Mouse (Mus musculus) heart, embryonic 14.5 days (tissue): ENCODE results near the gene Leprot. TPM values are rescaled to one million over a fixed set of nuclear protein-coding genes. Genes with fewer than 3 reads are reported as not detected.

ENCODE experiments used
- ATAC-seq: fragments of 200-750 bp; cut with Nextera tagmentation; 2 replicates; pipeline ENCODE4 v1.8.0; 2017; ENCODE audit warnings: low read depth, moderate TSS enrichment; ENCODE audit not compliant: insufficient number of reproducible peaks, insufficient read depth, low FRiP score
- H3K27ac ChIP-seq, 2 experiments: fragments of 200-500 bp in 1 of 2; fragments of 300-500 bp in 1 of 2; sonication (generic) in 1 of 2; replicated peaks in 1 of 2; 2 replicates each; pipeline ENCODE4 v1.5.1; 2012 to 2014; ENCODE audit warnings: low read depth in 2 of 2, low read length in 2 of 2, control low read depth in 1 of 2, mild to moderate bottlenecking in 1 of 2, mixed read lengths in 1 of 2; ENCODE audit not compliant: control insufficient read depth in 1 of 2, insufficient read depth in 1 of 2
- H3K27me3 ChIP-seq: fragments of 300-500 bp; sonication (generic); 2 replicates; pipeline ENCODE4 v1.6.1; 2014; ENCODE audit warnings: mild to moderate bottlenecking, low read length, control low read depth; ENCODE audit not compliant: control insufficient read depth, insufficient read depth
- H3K36me3 ChIP-seq: fragments of 300-500 bp; sonication (generic); 2 replicates; pipeline ENCODE4 v1.6.1; 2014; ENCODE audit warnings: mild to moderate bottlenecking, control low read depth, low read length, mixed read lengths; ENCODE audit not compliant: control insufficient read depth, insufficient read depth
- H3K4me1 ChIP-seq, 2 experiments: fragments of 200-500 bp in 1 of 2; fragments of 300-500 bp in 1 of 2; sonication (generic) in 1 of 2; 2 replicates each; pipeline ENCODE4 v1.6.1; 2012 to 2014; ENCODE audit warnings: low read length in 2 of 2, control low read depth in 1 of 2, mixed read lengths in 1 of 2; ENCODE audit not compliant: control insufficient read depth in 2 of 2, insufficient read depth in 2 of 2
- H3K4me2 ChIP-seq: fragments of 300-500 bp; sonication (generic); 2 replicates; pipeline ENCODE4 v1.6.1; 2014; ENCODE audit warnings: mild to moderate bottlenecking, low read length
- H3K4me3 ChIP-seq, 2 experiments: fragments of 200-500 bp in 1 of 2; fragments of 300-500 bp in 1 of 2; sonication (generic) in 1 of 2; 2 replicates each; pipeline ENCODE4 v1.5.1; 2012 to 2014; ENCODE audit warnings: low read length in 2 of 2, mild to moderate bottlenecking in 2 of 2, control low read depth in 1 of 2, low read depth in 1 of 2, moderate library complexity in 1 of 2; ENCODE audit not compliant: control insufficient read depth in 1 of 2, insufficient read depth in 1 of 2
- H3K9ac ChIP-seq: fragments of 300-500 bp; sonication (generic); 2 replicates; pipeline ENCODE4 v1.6.1; 2014; ENCODE audit warnings: mild to moderate bottlenecking, low read length
- H3K9me3 ChIP-seq: fragments of 300-500 bp; sonication (generic); 2 replicates; pipeline ENCODE4 v1.6.1; 2016; ENCODE audit warnings: low read length, control low read depth; ENCODE audit not compliant: control insufficient read depth
- WGBS: fragments of 180-500 bp; shearing (Covaris S2); extraction: QIAGEN DNeasy Blood & Tissue Kit; methylation state at CpG from one replicate; pipeline ENCODE4 v1.1.7; 2014; 5-methylcytosine and 5-hydroxymethylcytosine counted together
- polyA plus RNA-seq: library from polyadenylated mRNA; unstranded; fragments of >200 nt; fragmentation: Nextera tagmentation; extraction: Ambion mirVana; gene quantifications from 2 replicates; pipeline ENCODE4 v1.2.1, GENCODE M21; 2014

Gene Leprot
- polyA plus RNA-seq, 1 experiment from 2014 or later: 85.3 TPM

DNA sequence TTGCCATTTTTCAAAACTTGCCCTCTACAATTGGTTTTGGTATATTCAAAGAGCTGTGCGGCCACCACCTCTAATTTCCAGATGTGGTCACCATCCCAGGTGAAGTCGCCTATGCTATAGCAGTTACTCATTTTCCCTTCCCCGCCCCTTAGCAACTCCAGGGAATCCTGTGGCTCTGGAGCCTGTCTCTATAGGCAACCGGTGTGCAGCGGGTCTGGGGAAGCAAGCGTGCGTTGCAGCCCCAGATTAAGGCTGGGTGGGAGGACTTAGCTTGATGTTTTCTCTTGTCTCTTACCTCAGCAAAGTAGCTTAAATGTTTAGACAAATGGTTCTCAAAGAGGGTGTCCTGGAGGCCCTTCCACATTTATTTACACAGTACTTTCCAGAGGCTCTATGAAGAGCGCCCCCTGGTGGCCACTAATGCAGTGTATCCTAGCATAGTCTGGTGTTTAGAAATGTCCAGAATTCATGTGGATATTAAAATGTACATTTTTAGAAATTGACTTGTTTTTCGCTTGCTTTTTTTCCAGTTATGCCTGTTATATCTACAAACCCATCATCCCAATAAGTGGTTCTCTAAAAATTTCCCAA is 16.7 kb downstream of the Leprot start:
- Histone ChIP-seq H3K27ac (no peak overlapping the region), H3K27me3 (no peaks in the 10 kb centered on the region), H3K9me3 (0 out of 2 replicates have a peak, but pooled peaks cover 8% of the 10 kb centered on the region), H3K4me2 (no peak overlapping the region), H3K4me3 (no peak overlapping the region), H3K4me1 (no peaks in the 10 kb centered on the region), H3K9ac (no peak overlapping the region), H3K36me3 (peaks cover 42% of the 10 kb centered on the region)
- ATAC-seq: no peak
- 64% methylated on average over 9 of the region's 9 CpGs for WGBS

DNA sequence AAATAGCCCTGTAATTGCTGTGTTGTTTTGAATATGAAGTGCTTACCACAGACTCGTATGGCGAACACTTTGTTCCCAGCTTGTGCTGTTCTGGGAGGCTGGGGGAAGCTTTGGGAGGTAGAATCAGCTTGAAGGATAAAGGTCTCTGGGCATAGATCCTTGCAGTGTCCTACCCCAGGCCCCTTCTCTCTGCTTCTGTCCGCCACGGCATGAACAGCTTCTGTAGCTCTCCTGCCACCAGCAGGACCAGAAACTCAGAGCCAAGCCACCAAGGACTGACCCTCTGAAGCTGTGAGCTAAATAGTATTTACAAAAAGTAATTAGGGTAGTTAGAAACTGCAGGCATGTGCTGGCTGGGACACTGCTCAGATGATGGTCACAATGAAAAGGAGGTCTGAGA is 17.2 kb downstream of the Leprot start:
- H3K27ac ChIP-seq: no peak overlapping the region
- 0 out of 2 replicates have a peak, but pooled peaks cover 8% of the 10 kb centered on the region for H3K9me3 ChIP-seq
- H3K27me3 ChIP-seq: no peaks in the 10 kb centered on the region
- ATAC-seq: no peak
- no peak overlapping the region for H3K9ac ChIP-seq
- WGBS: 90% methylated on average over 4 of the region's 4 CpGs
- no peak overlapping the region for H3K4me2 ChIP-seq
- H3K36me3 ChIP-seq: peaks cover 36% of the 10 kb centered on the region
- H3K4me3 ChIP-seq: no peak overlapping the region
- no peaks in the 10 kb centered on the region for H3K4me1 ChIP-seq

DNA sequence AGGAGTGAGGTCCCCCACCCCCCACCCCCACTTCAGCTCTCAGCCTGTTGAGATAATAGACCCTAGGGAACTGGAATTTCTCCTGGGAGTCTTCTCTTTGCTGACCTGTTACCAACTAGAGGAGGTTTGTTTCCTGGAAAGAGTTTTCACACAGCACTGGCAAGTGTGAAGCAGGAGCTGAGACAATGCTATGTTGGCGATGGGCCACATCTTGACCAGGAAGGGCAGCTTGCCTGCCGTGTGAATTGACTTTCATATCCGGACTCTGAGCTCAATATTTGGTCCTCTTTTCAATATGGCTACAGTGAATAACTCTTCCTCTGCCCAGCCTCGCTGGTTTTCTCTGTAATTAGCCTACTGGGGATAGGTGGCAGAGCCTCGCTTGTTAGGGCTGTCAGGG is 21.6 kb downstream of the Leprot start:
- Histone ChIP-seq H3K4me3 (no peak overlapping the region), H3K36me3 (no peaks in the 10 kb centered on the region), H3K4me1 (no peaks in the 10 kb centered on the region), H3K27ac (no peak overlapping the region), H3K27me3 (no peaks in the 10 kb centered on the region), H3K4me2 (no peak overlapping the region), H3K9me3 (0 out of 2 replicates have a peak, but pooled peaks cover 4% of the 10 kb centered on the region), H3K9ac (no peak overlapping the region)
- WGBS: 51% methylated on average over 5 of the region's 5 CpGs
- ATAC-seq: no peak

DNA sequence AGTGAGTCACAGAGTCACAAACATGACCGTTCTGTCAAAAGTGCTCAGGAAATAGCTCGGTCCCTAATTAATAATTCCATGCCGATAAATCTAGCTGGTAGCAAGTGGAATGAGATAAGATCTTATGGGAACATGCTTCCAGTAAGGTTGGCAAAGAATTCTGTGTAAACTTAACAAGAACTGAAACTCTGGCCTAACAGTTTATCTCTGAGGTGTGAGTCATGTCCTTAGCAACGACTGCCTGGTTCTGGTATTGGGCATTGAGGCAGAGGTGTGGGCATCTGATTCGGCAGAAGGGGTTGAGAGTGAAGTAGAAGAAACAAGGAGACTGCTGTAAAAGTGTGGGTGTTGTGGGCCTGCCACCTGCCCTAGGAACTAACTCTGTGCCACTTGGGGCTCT is 22.3 kb downstream of the Leprot start:
- Histone ChIP-seq H3K27ac (no peak overlapping the region), H3K9ac (no peak overlapping the region), H3K4me1 (no peaks in the 10 kb centered on the region), H3K4me2 (no peak overlapping the region), H3K36me3 (no peaks in the 10 kb centered on the region), H3K4me3 (no peak overlapping the region), H3K9me3 (0 out of 2 replicates have a peak, but pooled peaks cover 4% of the 10 kb centered on the region), H3K27me3 (no peaks in the 10 kb centered on the region)
- no peak for ATAC-seq
- 71% methylated on average over 5 of the region's 5 CpGs for WGBS

DNA sequence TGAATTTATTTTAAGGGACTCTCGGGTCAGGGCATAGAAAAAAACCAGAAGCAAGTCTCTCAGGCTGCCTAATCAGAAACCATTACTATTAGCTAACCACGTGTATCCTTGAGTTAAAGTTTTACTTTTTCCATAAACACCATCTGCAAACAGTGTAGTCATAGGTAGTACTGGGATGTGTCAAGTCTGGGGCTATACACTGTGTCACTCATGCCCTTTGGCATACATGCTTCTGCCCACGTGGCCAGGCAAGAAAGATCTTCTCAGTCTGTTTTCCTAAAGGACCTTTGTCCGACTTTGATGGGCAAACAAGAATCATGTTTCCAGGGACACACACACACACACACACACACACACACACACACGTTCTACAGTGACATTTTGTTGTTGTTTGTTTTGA is 27.3 kb downstream of the Leprot start:
- no peaks in the 10 kb centered on the region for H3K36me3 ChIP-seq
- no peak overlapping the region for H3K9ac ChIP-seq
- 68% methylated on average over 5 of the region's 5 CpGs for WGBS
- H3K4me2 ChIP-seq: no peak overlapping the region
- no peak overlapping the region for H3K4me3 ChIP-seq
- no peaks in the 10 kb centered on the region for H3K27me3 ChIP-seq
- ATAC-seq: no peak
- no peak overlapping the region for H3K27ac ChIP-seq
- no peaks in the 10 kb centered on the region for H3K4me1 ChIP-seq
- H3K9me3 ChIP-seq: no peaks in the 10 kb centered on the region

DNA sequence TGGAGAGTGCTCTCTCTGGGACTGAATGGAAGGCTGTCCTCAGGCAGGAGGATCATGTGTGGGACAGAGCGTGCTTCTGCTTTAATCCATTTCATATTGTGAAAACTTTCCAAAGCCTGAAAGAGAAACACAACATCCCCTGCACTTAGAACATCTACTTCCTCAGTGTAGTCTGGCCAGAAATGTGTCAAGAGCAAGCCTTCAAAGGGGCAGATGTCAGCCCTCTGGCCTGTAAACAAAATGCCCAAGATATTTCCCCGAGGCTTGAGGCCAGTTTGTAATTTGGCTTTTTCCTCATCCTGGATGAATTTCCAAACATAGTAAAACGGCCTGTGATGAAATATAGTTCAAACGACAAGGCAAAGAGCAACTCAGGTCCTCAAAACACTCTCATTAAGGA is 28.2 kb downstream of the Leprot start:
- H3K4me3 ChIP-seq: no peak overlapping the region

DNA sequence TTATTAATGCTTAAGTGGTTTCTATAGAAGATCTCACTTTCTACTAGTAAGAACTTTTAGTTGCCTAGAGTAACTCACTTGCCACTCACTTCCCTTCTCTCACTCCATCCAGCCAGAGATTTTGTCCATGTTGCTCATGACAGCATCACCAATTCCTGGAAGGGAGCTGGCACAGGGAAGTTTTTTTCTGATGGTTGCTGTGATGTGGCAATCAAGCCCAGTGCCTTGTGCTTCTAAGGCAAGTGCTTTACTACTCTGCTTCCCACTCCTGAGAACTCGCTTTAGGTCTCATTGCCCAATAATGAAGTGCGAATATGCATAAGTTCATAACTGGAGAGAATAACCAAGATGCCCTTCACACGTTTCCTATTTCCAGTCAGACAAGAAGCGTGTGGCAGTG is 35.1 kb downstream of the Leprot start:
- Histone ChIP-seq H3K36me3 (no peaks in the 10 kb centered on the region), H3K27ac (no peak overlapping the region), H3K4me2 (no peak overlapping the region), H3K4me1 (no peaks in the 10 kb centered on the region), H3K9ac (no peak overlapping the region), H3K4me3 (no peak overlapping the region), H3K27me3 (no peaks in the 10 kb centered on the region), H3K9me3 (no peaks in the 10 kb centered on the region)
- no peak for ATAC-seq
- WGBS: 77% methylated on average over 4 of the region's 4 CpGs

More for the DNA sequence above, 28.2 kb downstream of the Leprot start:
- H3K27ac ChIP-seq: no peak overlapping the region
- H3K4me1 ChIP-seq: no peaks in the 10 kb centered on the region
- no peak for ATAC-seq
- H3K9ac ChIP-seq: no peak overlapping the region
- H3K9me3 ChIP-seq: no peaks in the 10 kb centered on the region
- 55% methylated on average over 4 of the region's 4 CpGs for WGBS
- H3K27me3 ChIP-seq: no peaks in the 10 kb centered on the region
- no peaks in the 10 kb centered on the region for H3K36me3 ChIP-seq
- H3K4me2 ChIP-seq: no peak overlapping the region

DNA sequence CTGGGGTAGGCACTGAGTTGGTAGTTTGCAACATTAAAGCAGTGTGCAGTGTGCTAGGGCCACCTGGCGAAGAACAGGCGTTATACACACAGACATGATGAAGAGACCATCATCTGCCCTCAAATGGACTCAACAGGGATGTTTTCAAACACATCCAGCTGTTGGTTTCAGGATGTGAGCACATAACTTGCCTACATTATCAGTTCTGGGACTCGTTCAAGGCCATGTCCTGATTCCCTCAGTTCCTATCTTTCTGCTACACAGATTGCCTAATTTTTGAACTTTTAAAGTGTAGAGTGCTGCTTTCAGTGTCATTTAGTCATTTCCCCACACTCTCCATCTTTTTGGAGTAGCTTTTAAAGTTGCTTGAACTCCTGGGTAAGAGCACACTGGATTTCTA is 35.6 kb downstream of the Leprot start:
- H3K27me3 ChIP-seq: no peaks in the 10 kb centered on the region
- H3K9me3 ChIP-seq: no peaks in the 10 kb centered on the region
- no peaks in the 10 kb centered on the region for H3K4me1 ChIP-seq
- no peak overlapping the region for H3K9ac ChIP-seq
- no peak overlapping the region for H3K27ac ChIP-seq
- H3K4me2 ChIP-seq: no peak overlapping the region
- 51% methylated on average over 3 of the region's 3 CpGs for WGBS
- no peak for ATAC-seq
- H3K36me3 ChIP-seq: no peaks in the 10 kb centered on the region
- no peak overlapping the region for H3K4me3 ChIP-seq
